Mouse (Mus musculus): ENCODE measurements around the gene Nxf1. TPM values are rescaled to one million over a fixed set of nuclear protein-coding genes. Genes with fewer than 3 reads are reported as not detected.

Gene Nxf1
- polyA plus RNA-seq, 1 experiment from 2014 or later, result 57.5 TPM

- no peak for ATAC-seq (ENCODE audit: low FRiP score, low TSS enrichment)
Observed at GRCm38 (mm10) chr19:8765562-8765961, 8.7 kb downstream of the Nxf1 start.

GRCm38 (mm10) chr19:8770567-8771270 is 13.8 kb downstream of the Nxf1 start, which contains the start of gene Tmem223:
TSS of gene Tmem223 (plus strand) at chr19:8770996.
- peak; percentile 84 for DNase-seq (ENCODE audit: low spot score)
- Histone ChIP-seq H3K4me2 (replicated peaks; ENCODE audit: low read depth) (peak within 1 kb of the TSS; percentile 70), H3K9me3 (ENCODE audit: control insufficient read depth, low read length) (no peaks in the 10 kb centered on the region), H3K4me1 (replicated peaks; ENCODE audit: control insufficient read depth, insufficient read depth) (peaks cover 4% of the 10 kb centered on the region; the same call in 1 of the 2 replicates), H3K4me3 (ENCODE audit: low read depth, low read length) (peak within 1 kb of the TSS; percentile 76), H3K27ac (replicated peaks) (peak within 1 kb of the TSS; percentile 93), H3K9ac (ENCODE audit: low read length) (peak within 1 kb of the TSS; percentile 94), H3K36me3 (ENCODE audit: control insufficient read depth, insufficient read depth, low read length) (peaks cover 16% of the 10 kb centered on the region), H3K27me3 (ENCODE audit: control insufficient read depth, insufficient read depth, low read length) (no peaks in the 10 kb centered on the region)
- TF ChIP-seq CTCF (IDR thresholded peaks at IDR 0.05; ENCODE audit: low read depth) (peak; percentile 29; the same call in 1 of the 2 replicates), EP300 (optimal IDR thresholded peaks at IDR 0.05) (no peak)
- ATAC-seq (ENCODE audit: low FRiP score, low TSS enrichment), result peak; percentile 59
- WGBS, result 19% methylated on average over 29 of the region's 29 CpGs

More at GRCm38 (mm10) chr19:8765562-8765961, 8.7 kb downstream of the Nxf1 start:
- TF ChIP-seq CTCF (IDR thresholded peaks at IDR 0.05; ENCODE audit: low read depth) (no peak), EP300 (optimal IDR thresholded peaks at IDR 0.05) (no peak)
- H3K27me3 ChIP-seq (ENCODE audit: control insufficient read depth, insufficient read depth, low read length), result no peaks in the 10 kb centered on the region
- peaks cover 34% of the 10 kb centered on the region for H3K36me3 ChIP-seq (ENCODE audit: control insufficient read depth, insufficient read depth, low read length)
- DNase-seq (ENCODE audit: low spot score), result no peak
- WGBS, result 96% methylated on average over 9 of the region's 9 CpGs
- no peak overlapping the region for H3K27ac ChIP-seq (replicated peaks)
- H3K4me1 ChIP-seq (replicated peaks; ENCODE audit: control insufficient read depth, insufficient read depth), result no peaks in the 10 kb centered on the region
- no peak overlapping the region for H3K4me2 ChIP-seq (replicated peaks; ENCODE audit: low read depth)
- H3K9me3 ChIP-seq (ENCODE audit: control insufficient read depth, low read length), result no peaks in the 10 kb centered on the region
- H3K9ac ChIP-seq (ENCODE audit: low read length), result no peak overlapping the region
- H3K4me3 ChIP-seq (ENCODE audit: low read depth, low read length), result no peak overlapping the region

DNA sequence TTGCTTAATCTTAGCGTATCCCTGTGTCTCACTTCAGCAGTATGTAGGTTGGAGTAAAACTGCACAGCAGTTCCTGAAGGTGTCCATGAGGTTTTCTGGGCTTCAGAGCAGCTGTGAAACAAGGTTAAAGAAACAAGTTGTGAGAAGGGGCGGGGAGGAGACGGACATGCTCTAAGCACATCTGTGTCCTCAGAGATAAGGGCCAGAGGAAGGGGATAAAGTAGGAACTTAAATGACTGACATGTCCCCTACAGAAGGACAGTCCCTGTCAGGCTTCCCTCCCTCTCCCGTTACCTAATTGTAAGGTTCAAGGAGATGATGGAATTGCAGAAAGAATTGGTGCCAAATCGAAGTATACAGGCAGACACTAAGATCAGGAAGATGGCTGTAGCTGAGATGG is 16.1 kb downstream of the Nxf1 start:
- WGBS, result 68% methylated on average over 5 of the region's 5 CpGs
- ATAC-seq (ENCODE audit: low FRiP score, low TSS enrichment) (no peak), DNase-seq (ENCODE audit: low spot score) (no peak)
- Histone ChIP-seq H3K4me1 (replicated peaks; ENCODE audit: control insufficient read depth, insufficient read depth) (peaks cover 4% of the 10 kb centered on the region; the same call in 1 of the 2 replicates), H3K9ac (ENCODE audit: low read length) (no peak overlapping the region), H3K4me3 (ENCODE audit: low read depth, low read length) (peak overlapping the region; percentile 82), H3K27me3 (ENCODE audit: control insufficient read depth, insufficient read depth, low read length) (no peaks in the 10 kb centered on the region), H3K9me3 (ENCODE audit: control insufficient read depth, low read length) (no peaks in the 10 kb centered on the region), H3K36me3 (ENCODE audit: control insufficient read depth, insufficient read depth, low read length) (peaks cover 9% of the 10 kb centered on the region), H3K4me2 (replicated peaks; ENCODE audit: low read depth) (peak overlapping the region; percentile 98), H3K27ac (replicated peaks) (no peak overlapping the region)
- TF ChIP-seq EP300 (optimal IDR thresholded peaks at IDR 0.05), result no peak
- no peak for TF ChIP-seq CTCF (IDR thresholded peaks at IDR 0.05; ENCODE audit: low read depth)

DNA sequence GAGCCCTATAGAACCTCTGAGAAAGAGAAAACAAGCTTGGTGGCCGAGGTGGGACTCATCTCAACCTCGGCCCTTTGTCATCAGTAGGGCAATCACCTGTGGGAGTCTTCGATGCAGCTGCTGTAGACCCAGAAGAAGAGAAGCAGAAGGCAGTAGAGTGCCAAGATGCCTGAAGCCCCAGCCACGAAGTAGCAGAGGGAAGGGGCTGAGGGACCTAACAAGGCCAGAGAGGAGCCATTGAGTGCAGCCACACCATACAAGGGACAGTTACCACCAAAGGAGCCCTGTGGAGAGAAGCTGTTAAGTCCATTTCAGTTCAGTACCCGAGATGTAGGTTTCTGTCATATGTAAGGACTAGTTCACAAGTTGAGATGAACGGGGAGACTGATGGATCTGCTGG is 16.5 kb downstream of the Nxf1 start:
- peak overlapping the region; percentile 98 for H3K27ac ChIP-seq (replicated peaks)
- H3K9me3 ChIP-seq (ENCODE audit: control insufficient read depth, low read length), result no peaks in the 10 kb centered on the region
- WGBS, result 38% methylated on average over 6 of the region's 6 CpGs

DNA sequence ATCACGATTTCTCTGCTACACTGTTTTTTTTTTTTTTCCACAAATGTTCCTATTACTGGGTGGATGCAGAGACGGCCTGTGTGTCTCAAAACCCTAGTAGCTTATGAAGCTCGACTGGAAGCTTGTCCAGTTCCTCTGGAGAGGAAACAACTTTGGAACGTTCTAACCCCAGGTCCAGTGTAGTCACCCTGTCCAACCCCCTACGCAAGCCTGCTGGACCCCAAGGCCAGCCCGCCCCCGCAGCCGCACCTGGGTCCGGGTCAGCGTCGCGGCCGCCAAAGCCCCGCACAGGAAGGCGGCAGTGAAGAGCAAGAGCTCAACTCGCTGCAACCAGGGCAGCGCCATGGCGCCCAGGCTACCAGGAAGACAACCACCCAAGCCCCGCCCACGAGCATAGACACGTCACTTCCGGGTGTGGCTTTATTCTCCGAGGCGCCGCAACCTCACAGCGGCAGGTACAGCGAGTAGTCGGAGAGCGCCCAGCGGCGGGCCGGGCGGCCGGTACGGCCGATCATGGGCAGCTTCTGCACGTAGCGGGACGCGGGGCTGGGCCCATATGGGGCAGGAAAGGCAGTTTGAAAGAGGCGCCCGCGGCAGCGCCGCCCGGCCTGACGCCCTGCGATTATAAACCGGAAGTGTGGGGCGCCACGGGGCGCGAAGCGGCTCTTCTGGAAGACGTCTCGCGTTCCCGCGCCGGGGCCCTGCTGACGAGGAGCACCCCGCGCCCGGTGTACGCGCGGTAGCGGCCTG is 17.4 kb downstream of the Nxf1 start, which contains the start of gene Tmem179b:
Gene Tmem179b, minus strand, starts transcription at position 382 of the 750 bp plus-strand sequence.
- DNase-seq (ENCODE audit: low spot score), result peak; percentile 97
- peak; percentile 91 for ATAC-seq (ENCODE audit: low FRiP score, low TSS enrichment)
- no peaks in the 10 kb centered on the region for H3K9me3 ChIP-seq (ENCODE audit: control insufficient read depth, low read length)
- peak within 1 kb of the TSS; percentile 98 for H3K4me2 ChIP-seq (replicated peaks; ENCODE audit: low read depth)
- peak within 1 kb of the TSS; percentile 95 for H3K9ac ChIP-seq (ENCODE audit: low read length)
- TF ChIP-seq EP300 (optimal IDR thresholded peaks at IDR 0.05), result peak; percentile 72
- no peak for TF ChIP-seq CTCF (IDR thresholded peaks at IDR 0.05; ENCODE audit: low read depth)
- H3K27ac ChIP-seq (replicated peaks), result peak within 1 kb of the TSS; percentile 98
- WGBS, result 0% methylated on average over 55 of the region's 68 CpGs
- H3K36me3 ChIP-seq (ENCODE audit: control insufficient read depth, insufficient read depth, low read length), result peaks cover 3% of the 10 kb centered on the region; the same call in 1 of the 2 replicates
- peak within 1 kb of the TSS; percentile 82 for H3K4me3 ChIP-seq (ENCODE audit: low read depth, low read length)
- peaks cover 4% of the 10 kb centered on the region; the same call in 1 of the 2 replicates for H3K4me1 ChIP-seq (replicated peaks; ENCODE audit: control insufficient read depth, insufficient read depth)
- no peaks in the 10 kb centered on the region for H3K27me3 ChIP-seq (ENCODE audit: control insufficient read depth, insufficient read depth, low read length)

More for the DNA sequence above, 16.5 kb downstream of the Nxf1 start:
- no peaks in the 10 kb centered on the region for H3K27me3 ChIP-seq (ENCODE audit: control insufficient read depth, insufficient read depth, low read length)
- H3K9ac ChIP-seq (ENCODE audit: low read length), result peak overlapping the region; percentile 95; the same call in 1 of the 2 replicates
- peaks cover 5% of the 10 kb centered on the region for H3K36me3 ChIP-seq (ENCODE audit: control insufficient read depth, insufficient read depth, low read length)
- ATAC-seq (ENCODE audit: low FRiP score, low TSS enrichment) (no peak), DNase-seq (ENCODE audit: low spot score) (no peak)
- H3K4me3 ChIP-seq (ENCODE audit: low read depth, low read length), result peak overlapping the region; percentile 82
- peak overlapping the region; percentile 98 for H3K4me2 ChIP-seq (replicated peaks; ENCODE audit: low read depth)
- peaks cover 4% of the 10 kb centered on the region; the same call in 1 of the 2 replicates for H3K4me1 ChIP-seq (replicated peaks; ENCODE audit: control insufficient read depth, insufficient read depth)
- TF ChIP-seq EP300 (optimal IDR thresholded peaks at IDR 0.05) (no peak), CTCF (IDR thresholded peaks at IDR 0.05; ENCODE audit: low read depth) (no peak)

Measured in stomach, postnatal 0 days (tissue).